Mouse (Mus musculus): Measurements from ENCODE around the gene Tdo2.

The Tdo2 gene

DNA sequence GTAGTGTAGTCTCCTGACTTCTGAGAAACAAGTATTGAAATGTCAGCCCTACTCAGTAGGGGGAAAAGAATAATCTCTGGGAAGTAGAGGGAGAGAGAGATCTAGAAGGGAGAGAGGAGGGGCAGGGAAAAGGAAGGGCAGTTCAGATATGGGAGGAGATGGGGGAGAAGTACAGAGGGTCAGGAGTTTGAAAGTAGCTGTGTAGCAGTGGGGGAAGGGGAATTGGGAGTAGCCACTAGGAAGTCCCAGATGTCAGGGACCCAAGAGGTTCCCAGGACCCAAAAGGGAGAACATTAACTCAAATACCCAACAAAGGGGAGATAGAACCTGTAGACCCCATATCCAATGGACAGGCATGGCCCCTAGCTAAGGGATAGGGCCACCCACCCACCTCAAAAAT, at the start of gene Tdo2:
Gene Tdo2 (minus strand): TSS at position 101 of the 400 bp plus-strand sequence.
- no peak for DNase-seq

DNA sequence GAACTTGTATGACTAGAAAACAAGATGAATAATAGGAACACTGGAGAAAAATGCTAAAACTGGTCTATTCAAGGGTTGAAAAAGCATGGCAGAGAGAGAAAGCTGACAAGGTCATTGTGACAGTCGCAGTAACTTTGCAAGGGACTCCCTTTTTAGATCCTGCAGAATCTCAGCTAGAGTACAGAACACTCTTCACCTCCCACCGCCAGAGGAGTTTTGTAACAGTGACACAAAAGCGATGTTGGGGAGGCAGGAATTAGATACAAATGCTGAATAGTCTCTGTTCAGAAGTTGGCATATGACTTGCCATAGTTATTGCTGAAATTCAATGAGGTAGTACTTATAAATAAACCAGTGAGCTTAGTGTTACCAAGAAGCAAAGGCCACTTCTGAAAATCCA, 47.1 kb upstream of the Tdo2 start:
- DNase-seq, result no peak

DNA sequence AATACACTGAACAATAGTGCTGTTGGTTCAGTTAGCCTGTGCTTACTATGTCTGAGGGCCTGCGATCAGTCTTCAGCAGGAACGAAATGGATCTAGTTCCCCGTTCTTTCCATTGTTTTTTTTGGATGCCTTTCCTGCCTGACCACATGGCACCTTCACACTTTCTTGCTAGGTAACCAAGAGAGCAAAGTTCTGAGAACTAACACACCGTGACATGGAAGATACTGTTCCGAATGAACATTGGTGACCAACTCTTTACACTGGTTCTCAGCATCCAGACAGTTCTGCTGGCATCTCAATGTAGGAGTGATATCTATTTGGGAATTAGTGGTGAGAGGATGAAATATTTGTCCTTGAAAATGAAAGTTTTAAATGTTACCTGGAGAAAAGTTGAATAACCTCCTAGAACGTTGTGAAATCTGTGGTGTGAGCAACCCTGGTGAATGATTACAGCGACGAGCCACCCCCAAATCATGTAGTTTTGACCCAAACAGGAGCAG, 46.5 kb upstream of the Tdo2 start:
- no peak for DNase-seq

DNA sequence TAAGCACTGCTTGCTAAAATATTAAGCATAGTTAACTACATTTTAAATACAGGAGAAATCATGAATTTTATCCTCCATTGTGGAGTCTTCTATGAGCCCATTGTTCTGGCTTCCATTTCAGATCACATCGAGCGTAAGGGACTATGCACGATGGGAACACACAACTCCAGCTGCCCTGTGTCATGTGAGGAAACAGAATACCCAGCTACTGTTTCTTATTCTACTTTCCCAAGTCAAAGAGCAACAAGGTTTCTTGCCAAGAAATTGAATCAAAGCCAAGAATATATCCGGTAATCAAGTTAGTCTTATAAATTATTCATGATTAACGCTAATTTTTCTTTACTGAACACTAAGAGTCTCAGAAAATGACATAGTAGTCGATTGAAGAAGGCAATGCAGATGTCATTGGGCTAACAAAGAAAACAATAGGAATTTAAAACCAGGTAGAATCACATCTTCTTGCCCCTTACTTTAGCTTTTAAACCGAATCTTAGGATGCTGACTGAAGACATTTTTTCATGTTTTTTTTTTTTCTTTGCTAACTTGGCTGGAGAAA, 38.2 kb upstream of the Tdo2 start:
- DNase-seq, result no peak

DNA sequence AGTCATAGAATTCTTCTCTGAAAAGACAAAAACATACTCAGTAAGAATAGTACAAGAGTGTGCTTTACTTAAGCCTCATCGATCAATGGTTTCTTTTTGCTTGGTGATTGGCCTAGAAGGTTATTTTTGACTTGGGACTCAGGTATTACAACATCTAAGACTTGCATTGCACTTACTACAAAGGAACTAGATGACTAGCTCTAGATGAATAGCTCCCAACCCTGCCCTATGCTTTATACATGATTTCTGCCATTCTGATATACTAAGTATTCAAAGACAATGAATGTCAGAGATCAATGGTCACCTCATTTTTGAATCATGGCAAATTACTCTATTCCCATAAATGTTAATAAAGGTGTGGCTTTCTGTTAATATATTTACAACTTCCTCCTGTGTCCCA, 31.0 kb upstream of the Tdo2 start:
- DNase-seq, result no peak

DNA sequence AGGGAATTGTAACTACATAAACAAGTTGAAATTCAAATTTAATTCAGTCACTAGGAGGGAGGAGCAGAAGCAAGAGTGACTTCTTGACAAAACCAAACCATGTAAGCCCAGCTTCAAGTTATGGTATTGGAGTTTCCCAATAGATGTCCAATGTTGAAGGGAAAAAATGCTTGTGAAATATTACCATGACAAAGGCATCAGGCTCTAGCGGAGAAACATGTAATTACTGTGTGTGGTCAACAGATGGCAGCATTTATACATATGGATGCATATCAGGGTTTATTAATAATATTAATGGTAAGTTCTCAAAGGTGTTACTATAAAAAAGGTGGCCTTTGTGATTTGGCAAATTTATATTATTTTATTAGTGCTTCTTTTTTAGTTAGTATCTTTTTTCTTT, 20.0 kb upstream of the Tdo2 start:
- DNase-seq, result peak; percentile 39

DNA sequence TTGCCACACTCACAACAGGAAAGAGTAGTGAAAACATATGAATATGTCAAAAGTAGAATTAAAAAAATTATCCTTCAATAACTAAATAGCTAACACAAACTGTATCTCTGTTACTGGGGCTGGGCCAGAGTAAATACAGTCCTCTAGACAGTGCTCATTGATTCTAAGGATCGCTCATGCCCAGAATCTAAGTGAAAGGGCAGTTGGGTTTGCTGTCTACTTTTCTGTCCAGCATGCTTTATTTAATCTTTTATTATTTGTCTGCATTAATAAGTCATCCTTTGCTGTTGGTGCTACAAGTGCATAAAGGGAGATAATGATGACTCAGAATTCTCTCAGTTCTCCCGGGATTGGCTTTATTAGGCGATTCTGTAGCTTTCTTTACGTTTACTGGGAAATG, 19.4 kb upstream of the Tdo2 start:
- DNase-seq, result no peak

DNA sequence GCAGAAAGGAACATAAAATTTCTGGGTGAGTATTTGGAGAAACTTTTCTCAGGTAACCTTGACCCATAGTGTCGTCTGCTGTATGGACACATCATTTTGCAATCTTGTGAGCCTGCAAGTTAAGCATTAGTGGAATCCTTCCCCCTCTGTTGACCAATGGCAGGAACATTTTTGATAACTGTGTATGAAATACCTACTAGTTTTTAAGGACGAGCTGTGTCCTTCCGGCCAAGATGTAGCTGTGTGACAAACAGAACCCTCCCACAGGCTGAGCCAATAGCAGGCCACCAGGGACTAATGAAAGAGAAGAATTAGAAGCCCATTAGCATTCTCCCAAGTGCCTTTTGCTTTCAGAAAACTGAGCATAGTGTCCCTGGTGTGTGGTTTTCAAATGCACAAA, 14.5 kb upstream of the Tdo2 start:
- DNase-seq, result no peak

DNA sequence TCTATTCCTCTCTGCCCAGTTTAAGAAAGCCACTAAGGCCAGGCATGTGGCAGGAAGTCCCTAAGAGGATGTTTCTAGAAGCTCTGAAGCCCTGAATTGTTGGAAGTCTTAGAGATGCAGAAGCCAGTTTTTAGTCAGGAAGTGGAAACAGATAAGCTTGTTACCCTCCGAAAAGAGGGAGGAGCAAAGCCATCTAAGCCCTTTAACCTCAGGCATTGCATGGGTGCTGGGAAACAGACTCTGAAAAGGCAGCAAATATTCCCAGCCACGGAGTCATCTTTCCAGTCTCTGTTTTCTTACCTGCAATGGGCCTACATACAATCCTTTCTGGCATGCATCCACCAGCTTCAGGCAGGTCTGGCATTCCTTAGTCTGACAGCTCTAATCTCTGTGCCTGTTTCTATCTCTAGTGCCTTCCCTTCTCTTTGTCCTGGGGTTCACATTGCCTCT, 13.7 kb upstream of the Tdo2 start:
- DNase-seq, result no peak

DNA sequence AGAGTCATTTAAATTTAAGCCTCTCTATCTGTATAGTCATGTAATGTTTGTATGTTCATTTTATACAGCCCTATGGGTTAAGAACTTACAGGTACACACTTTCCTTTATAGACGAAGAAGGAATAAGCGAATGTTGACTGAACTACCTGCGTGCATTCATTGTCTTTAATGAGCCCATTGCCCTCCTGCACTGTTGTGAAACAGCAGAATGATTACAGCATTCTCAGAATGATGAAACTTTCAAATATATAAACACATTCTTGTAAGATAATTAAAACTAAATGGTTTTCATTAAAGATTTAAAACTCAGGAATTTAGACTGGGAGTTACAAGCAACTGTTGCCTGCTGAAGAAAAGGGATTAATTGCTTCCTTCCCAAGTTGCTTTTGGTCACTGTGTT, 11.6 kb upstream of the Tdo2 start:
- DNase-seq, result no peak

DNA sequence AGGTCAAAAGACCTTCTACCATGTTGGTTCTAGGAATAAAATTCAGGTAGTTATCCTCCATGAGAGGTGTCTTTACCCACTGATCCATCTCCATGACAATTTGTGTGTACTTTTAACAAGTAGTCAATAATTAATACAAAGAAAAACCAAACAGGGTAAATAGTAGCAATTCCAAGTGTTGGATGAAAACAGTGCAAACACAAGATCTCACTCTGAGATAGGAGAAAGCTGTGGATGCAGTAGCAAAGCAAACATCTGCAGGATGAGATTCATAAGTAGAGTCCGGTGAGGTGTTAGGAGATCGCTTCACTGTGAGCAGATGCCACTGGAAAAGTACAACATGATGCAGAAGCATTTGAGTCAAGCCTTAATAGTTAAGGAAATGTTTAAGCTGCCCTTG, 10.1 kb upstream of the Tdo2 start:
- no peak for DNase-seq

DNA sequence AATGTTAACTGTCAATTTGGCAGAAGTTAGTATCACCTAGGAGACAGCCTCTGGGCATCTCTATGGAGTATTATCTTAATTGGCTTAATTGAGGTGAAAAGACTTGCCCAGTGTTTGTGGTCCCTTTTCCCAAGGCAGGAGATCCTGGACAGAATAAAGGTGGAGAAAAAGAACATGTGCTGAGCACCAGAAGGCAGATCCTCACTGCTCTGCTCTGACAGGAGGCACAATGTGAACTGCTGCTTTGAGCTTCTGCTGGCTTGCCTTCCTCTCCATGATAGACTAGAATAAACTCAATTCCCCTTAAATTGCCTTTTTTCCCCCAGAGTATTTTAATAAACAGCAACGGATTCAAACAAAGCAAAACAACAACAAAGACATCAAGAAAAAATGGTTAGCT, 9.1 kb upstream of the Tdo2 start:
- no peak for DNase-seq

DNA sequence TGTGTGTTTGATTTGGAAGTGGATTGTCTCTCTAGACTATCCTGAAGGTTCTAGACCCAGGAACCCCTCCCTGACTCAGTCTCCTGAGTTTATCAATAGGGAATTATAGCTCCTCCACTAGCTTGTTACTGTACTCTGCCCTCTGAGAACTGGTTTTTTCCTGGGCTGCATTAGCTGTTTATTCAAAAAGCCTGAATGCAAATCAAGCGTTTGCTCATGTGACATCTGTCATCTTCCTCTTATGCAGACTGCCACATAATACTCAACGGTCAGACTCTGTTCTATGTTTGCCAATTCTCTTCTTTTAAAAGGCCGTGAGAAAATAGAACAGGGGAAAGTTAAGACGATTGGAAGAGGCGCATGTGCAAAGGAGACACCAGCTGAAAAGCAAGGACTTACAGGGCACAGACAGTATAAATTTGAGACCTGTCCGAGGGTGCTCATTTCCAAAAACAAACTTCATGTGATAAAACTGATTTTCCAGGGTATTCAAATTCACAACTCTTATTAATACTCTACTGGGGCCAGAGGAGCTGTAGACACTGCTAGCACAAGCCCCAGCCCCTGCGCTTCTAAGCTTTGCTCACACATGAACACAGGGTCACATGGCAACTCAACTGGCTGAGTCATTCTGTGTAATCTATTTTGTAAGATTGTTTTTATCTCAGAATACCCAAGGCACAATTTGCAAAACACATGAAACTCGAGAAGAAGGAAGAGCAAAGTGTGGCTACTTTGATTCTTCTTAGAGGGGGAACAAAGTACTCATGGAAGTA, 7.3 kb upstream of the Tdo2 start:
- DNase-seq, result no peak

DNA sequence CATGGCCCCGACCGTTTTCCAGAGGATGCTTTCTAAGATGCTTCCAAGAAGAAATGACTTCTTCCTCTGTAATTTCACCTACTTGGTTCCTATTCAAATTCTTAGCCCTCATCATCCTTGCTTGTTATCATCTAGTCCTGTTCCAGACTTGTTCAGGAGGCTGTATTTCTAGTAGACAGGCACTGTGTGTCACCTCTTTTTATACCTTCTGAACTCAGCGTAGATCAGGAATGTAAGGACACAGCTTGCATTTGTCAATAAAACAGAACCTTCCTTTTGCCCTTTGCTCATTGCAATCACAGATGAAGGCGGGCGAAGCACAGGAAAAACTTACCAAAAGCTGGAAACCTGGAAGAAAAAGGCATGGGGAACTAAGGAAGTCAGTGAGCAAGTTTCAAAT, 6.0 kb upstream of the Tdo2 start, which contains the start of gene Asic5:
Gene Asic5 (plus strand): TSS at position 301 of the 400 bp plus-strand sequence.
- no peak for DNase-seq

DNA sequence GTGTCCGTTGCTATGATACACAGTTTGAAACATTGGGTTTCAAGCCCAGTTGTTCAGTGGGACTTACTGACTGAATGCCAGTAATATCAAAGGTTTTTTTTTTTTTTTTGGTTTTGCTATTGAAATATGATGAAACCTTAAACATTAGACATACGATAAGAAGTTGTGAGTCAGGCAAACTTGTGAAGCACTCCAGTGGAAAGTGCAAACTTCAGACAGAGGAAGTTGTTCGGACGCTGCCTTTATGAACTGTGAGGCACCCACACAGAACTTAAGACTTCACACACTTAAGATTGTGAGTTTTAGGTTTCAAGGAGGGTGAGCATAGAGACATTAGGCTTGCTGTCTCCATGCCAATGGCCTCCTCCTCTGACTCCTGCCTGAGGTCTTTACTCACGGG, 5.6 kb upstream of the Tdo2 start:
- no peak for DNase-seq

DNA sequence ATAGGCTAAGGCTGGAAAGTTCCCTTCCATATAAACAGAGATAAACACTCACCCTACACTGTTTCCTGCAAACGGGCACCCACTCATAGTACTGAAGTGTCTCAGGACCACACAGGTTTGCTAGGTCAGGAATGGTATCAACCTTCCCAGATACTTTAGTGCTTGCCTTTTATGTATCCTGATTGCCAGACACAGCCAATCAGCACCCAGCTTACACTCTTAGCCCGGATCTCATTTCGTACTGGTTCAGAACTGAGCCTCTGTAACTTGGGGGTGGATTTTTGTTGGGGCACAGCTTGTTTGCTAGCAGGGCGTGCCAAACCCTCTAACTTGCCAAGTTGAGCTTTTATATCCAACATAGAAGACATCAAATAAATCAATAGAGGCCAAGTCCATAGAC, 395 bp downstream of the Tdo2 start:
- DNase-seq, result no peak

DNA sequence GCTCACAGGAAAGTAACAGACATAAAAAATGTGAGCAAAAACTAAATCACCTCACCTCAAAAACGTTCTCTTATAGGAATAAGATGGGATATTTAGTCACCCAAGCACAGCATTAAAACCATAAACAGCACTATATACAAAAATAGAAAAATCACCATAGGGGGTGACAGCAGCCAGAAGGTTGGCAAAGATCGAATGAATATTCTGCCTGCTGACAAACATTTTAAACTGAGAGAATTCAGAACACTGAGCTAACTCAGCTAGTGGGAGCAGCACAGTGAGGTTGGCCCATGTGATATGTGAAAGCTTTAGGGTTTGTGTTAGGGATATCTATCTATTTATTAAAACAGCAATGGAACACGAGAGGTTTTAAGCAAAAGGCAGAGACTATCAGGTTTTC, 11.4 kb downstream of the Tdo2 start:
- no peak for DNase-seq

DNA sequence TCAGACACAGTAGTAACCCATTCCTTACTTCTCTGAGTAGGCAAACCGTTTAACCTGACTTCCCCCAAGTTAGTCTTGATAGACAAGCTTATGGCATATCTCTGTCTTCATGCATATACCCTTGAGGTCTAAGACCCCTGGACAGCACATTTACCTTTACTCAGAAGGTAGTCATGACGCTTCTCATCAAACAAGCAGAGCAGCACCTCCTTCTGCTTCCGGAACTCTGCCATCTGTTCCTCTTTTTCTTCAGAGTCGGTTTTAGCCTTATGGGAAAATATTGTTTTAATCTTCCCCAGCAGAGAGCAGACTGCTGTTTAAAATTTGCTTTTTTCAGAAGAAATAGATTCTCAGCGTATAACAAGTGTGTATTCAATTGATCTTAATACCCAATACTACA, 12.2 kb downstream of the Tdo2 start:
- no peak for DNase-seq

DNA sequence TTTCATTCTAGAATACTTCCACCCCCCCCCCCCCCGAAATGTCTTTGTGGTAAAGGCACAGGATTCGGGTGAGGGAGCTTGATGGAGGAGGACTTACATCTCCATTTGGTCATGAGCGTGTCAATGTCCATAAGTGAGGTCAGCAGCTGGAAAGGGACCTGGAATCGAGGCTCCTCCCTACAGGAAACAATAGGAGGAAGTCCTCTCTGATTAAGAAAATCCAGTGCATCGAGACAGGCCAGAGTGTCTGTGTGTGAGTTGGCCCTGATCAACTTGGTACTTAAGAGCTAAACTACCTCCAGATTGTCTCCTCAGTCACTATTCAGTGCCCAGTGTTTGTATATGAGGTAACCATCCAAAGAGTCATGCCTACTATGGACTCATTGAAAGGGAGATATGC, 14.7 kb downstream of the Tdo2 start:
- DNase-seq, result no peak

DNA sequence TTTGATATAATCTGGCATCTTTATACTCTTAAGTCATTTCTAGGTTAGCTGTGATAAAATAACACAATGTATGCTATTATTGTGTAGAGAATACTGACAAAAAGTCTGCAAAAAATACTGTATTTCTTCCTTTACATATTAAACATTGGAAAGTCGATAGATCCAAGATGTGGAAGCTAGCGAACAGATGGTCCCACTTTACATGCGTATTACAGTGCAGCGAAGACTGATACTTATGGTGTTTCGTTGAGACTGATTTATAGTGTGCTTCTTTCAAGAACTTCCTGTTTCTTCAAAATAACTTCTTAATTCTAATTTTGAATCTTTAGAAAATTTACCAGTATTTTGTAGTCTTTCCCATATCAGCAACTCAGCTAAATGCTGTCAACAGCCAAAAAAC, 18.5 kb downstream of the Tdo2 start:
- DNase-seq, result no peak

DNA sequence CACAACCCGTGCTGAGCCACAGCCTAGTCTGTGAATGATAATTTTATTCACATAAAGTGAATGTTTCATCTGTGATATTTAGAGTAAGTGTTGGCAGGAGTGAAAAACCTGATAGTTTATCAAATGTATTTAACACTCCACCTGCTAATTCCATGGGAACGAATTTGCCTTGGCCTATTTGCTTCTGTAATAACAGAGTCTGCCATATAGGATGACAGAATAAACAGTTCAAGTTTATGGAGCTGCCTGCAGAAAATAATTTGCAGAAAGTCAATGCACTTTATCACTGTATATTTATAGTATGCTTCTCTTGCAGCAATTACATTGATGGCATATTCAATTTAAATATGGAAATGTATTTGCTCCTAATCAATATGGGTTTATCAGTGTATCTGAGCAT, 24.2 kb downstream of the Tdo2 start:
- DNase-seq, result no peak

DNA sequence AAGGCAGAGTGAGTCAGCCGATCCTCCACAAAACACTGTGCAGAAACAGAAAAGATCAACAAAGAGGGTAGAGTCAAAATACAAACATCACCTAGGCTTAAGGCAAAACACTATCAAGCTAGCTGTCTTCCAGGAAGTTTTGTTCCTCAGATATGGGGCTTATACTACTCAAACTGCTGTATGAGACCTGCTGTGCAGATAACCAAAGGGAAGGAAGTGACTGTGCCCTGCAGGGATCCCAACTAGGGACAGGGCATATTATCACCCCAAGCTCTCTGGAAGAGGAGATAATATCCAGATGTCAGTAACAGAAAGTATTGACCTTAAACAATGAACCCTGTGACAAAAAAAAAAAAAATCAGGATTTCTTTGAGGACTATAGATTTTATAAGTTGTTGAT, 27.0 kb downstream of the Tdo2 start:
- DNase-seq, result no peak

DNA sequence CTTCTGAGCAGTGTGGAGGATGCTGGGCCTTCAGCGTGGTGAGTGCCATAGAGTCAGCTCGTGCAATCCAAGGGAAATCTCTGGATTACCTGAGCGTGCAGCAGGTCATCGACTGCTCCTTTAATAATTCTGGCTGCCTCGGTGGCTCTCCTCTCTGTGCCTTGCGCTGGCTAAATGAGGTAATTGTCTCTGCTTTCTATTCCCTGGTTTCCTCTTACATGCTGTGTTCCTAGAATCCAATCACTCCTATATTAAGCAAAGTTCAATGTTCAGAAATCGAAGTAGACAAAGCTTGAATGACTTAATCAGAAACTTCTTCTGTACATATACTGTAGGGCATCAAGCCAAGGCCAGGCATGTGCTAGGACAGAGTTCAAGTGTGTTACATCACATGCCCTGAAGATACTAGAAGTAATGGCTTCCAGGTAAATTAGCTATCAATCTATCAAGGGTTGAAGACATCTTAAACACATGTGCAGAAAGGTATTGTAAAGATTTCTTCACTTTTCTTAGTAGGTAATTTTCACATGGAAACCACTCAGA, 31.1 kb downstream of the Tdo2 start:
- DNase-seq, result no peak

DNA sequence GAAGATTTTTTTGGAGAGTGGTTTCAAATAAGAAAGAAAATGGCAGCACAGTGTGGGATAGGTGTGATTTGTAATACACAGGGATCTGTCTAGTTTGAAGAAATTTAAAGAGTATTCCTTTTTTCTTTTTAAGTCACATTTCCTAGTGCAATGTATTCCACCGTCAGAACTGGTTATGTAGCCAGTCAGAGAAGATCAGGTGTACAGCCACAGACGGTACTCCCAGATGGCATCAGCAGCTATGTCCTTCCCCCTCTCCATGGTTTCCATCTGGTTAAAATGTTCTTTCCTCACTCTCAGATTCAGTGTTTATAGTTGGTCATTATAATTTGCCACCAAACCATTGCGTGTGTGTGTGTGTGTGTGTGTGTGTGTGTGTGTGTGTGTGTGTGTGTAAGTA, 32.9 kb downstream of the Tdo2 start:
- DNase-seq, result no peak

DNA sequence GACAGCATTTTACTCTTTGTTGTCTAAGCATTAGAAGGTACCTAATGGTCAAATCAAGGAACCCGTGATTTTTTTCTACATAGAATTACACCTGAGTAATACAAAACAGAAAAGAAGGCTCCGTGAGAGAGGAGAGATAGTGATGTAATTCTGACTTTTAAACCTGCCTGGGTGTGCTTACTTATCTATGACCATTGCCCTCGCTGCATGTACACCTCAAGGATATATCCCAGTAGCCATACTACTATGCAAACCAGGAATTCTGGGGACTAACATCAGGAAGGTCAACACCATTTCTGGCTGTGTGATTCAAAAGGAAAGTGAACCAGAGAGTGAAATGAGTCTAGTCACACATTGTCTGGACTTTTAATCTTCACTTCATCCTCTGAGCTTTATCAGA, 33.7 kb downstream of the Tdo2 start:
- DNase-seq, result no peak
